17 mouse cellular contexts compared by ENCODE assay signal in genomic region chr6:103534027-103534426, GRCm38 (mm10). TPM values are rescaled to one million over a fixed set of nuclear protein-coding genes. Genes with fewer than 3 reads are reported as not detected.
"Had no signal": no experiment of that assay in that cellular context is flagged by ENCODE, and none has a peak within 500 bp of the region (broad histone marks: within the 10 kb centered on the region; RNA-seq: fewer than 3 reads in every experiment).

No protein-coding gene starts in this region.

- H3K4me3 ChIP-seq: neural tube, embryonic 13.5 days; neural tube, embryonic 15.5 days; stomach, embryonic 15.5 days had no signal

- H3K27ac ChIP-seq: neural tube, embryonic 13.5 days; neural tube, embryonic 15.5 days; stomach, embryonic 15.5 days; stomach, postnatal 0 days had no signal

- DNase-seq: retina, postnatal 1 day; right cerebral cortex, adult 18-20 months; right cerebral cortex, postnatal 14 days; right cerebral cortex, postnatal 25 days; right cerebral cortex, postnatal 4 days; spleen, adult 18-20 months; thymus, adult 18-20 months; thymus, adult 2 months; thymus, postnatal 14 days; thymus, postnatal 25 days; thymus, postnatal 36 days; thymus, postnatal 4 days had no signal

- H3K4me1 ChIP-seq: stomach, embryonic 15.5 days had no signal

- H3K9me3 ChIP-seq: neural tube, embryonic 13.5 days; neural tube, embryonic 15.5 days; stomach, embryonic 15.5 days had no signal

- H3K4me2 ChIP-seq: neural tube, embryonic 13.5 days; neural tube, embryonic 15.5 days; stomach, embryonic 15.5 days had no signal

- H3K9ac ChIP-seq: neural tube, embryonic 13.5 days; neural tube, embryonic 15.5 days; stomach, embryonic 15.5 days had no signal

- H3K36me3 ChIP-seq: neural tube, embryonic 13.5 days; neural tube, embryonic 15.5 days; stomach, embryonic 15.5 days had no signal

- H3K27me3 ChIP-seq: neural tube, embryonic 13.5 days; neural tube, embryonic 15.5 days; stomach, embryonic 15.5 days had no signal

RNA-seq across cellular contexts. Expression of gene Chl1, which starts 23.6 kb away (rescaled TPM):
- total RNA-seq: neutrophil, adult 5-6 weeks had no signal
